ENCODE assay signal across 8 mouse cellular contexts in genomic region chr11:87404876-87405275, GRCm38 (mm10). TPM values are rescaled to one million over a fixed set of nuclear protein-coding genes. Genes with fewer than 3 reads are reported as not detected.
DNase-seq lines count a peak whose midpoint lies in the region; ATAC-seq and TF ChIP-seq lines count a peak whose summit lies in the region.

Gene Rad51c, minus strand, starts transcription at chr11:87404954.
Gene Tex14, plus strand, starts transcription at chr11:87405065.

- WGBS in forebrain, embryonic 10.5 days: 76% methylated on average over 27 of the region's 27 CpGs
- 77% methylated on average over 27 of the region's 27 CpGs for WGBS in intestine, embryonic 16.5 days
- 77% methylated on average over 27 of the region's 27 CpGs for WGBS in midbrain, embryonic 12.5 days

- H3K4me1 ChIP-seq in forebrain, embryonic 10.5 days: peaks cover 13% of the 10 kb centered on the region
- H3K4me1 ChIP-seq in intestine, embryonic 16.5 days (ENCODE audit: control insufficient read depth, insufficient read depth, low read length): no peaks in the 10 kb centered on the region
- H3K4me1 ChIP-seq in midbrain, embryonic 12.5 days: peaks cover 5% of the 10 kb centered on the region; the same call in 1 of the 2 replicates

- peak within 1 kb of the TSS; percentile 78 for H3K9ac ChIP-seq in intestine, embryonic 16.5 days (ENCODE audit: low read depth, low read length)
- H3K9ac ChIP-seq in midbrain, embryonic 12.5 days (replicated peaks): peak within 1 kb of the TSS; percentile 77

- H3K36me3 ChIP-seq in forebrain, embryonic 10.5 days (replicated peaks): peaks cover 23% of the 10 kb centered on the region
- no peaks in the 10 kb centered on the region for H3K36me3 ChIP-seq in intestine, embryonic 16.5 days (ENCODE audit: control insufficient read depth, insufficient read depth, low read length)
- 0 out of 2 replicates have a peak, but pooled peaks cover 4% of the 10 kb centered on the region for H3K36me3 ChIP-seq in midbrain, embryonic 12.5 days

- no peaks in the 10 kb centered on the region for H3K9me3 ChIP-seq in forebrain, embryonic 10.5 days
- H3K9me3 ChIP-seq in intestine, embryonic 16.5 days (ENCODE audit: control insufficient read depth, low read length): no peaks in the 10 kb centered on the region
- H3K9me3 ChIP-seq in midbrain, embryonic 12.5 days: no peaks in the 10 kb centered on the region

- no peak; the same call in 1 of the 2 replicates for ATAC-seq in intestine, embryonic 16.5 days
- ATAC-seq in midbrain, embryonic 12.5 days (ENCODE audit: low FRiP score, low read depth): peak; percentile 50; the same call in 1 of the 2 replicates
- ATAC-seq in inflammation-experienced regulatory T-cells, adult 6 months: no peak

- H3K4me2 ChIP-seq in intestine, embryonic 16.5 days (ENCODE audit: low read depth, low read length): peak within 1 kb of the TSS; percentile 85
- H3K4me2 ChIP-seq in midbrain, embryonic 12.5 days (replicated peaks): peak within 1 kb of the TSS; percentile 71

- peak in 1 of 2 experiments; percentile 31 for DNase-seq in layer of hippocampus, adult 2 months (ENCODE audit: low spot score in 2 of 2)
- no peak for DNase-seq in layer of hippocampus, adult 8-10 months (ENCODE audit: low spot score in 2 of 2)
- DNase-seq in adrenal gland, postnatal 10 days: peak; percentile 24
- no peak for DNase-seq in forebrain, embryonic 10.5 days (ENCODE audit: extremely low spot score, low spot score)
- DNase-seq in thymus, postnatal 4 days: peak; percentile 43

- peak within 1 kb of the TSS; percentile 97 for H3K27ac ChIP-seq in layer of hippocampus, adult 2 months
- peak within 1 kb of the TSS; percentile 96 for H3K27ac ChIP-seq in forebrain, embryonic 10.5 days
- H3K27ac ChIP-seq in intestine, embryonic 16.5 days (ENCODE audit: low read length): peak within 1 kb of the TSS; percentile 92
- peak within 1 kb of the TSS; percentile 90 for H3K27ac ChIP-seq in midbrain, embryonic 12.5 days (replicated peaks)

- TF ChIP-seq CTCF in layer of hippocampus, adult 2 months (conservative IDR thresholded peaks at IDR 0.05): no peak

- peak within 1 kb of the TSS; percentile 59 for H3K4me3 ChIP-seq in layer of hippocampus, adult 2 months
- H3K4me3 ChIP-seq in forebrain, embryonic 10.5 days: peak within 1 kb of the TSS; percentile 72
- peak within 1 kb of the TSS; percentile 68 for H3K4me3 ChIP-seq in intestine, embryonic 16.5 days (ENCODE audit: low read length)
- H3K4me3 ChIP-seq in midbrain, embryonic 12.5 days: peak within 1 kb of the TSS; percentile 65

- no peaks in the 10 kb centered on the region for H3K27me3 ChIP-seq in forebrain, embryonic 10.5 days (ENCODE audit: poor library complexity, severe bottlenecking)
- H3K27me3 ChIP-seq in intestine, embryonic 16.5 days (replicated peaks; ENCODE audit: control insufficient read depth, insufficient read depth, low read length): no peaks in the 10 kb centered on the region
- no peaks in the 10 kb centered on the region for H3K27me3 ChIP-seq in midbrain, embryonic 12.5 days

RNA-seq across cellular contexts. Expression of gene Rad51c, which starts in this region (rescaled TPM):
- 1 to 10 TPM; 4.0 to 4.2 TPM for total RNA-seq in layer of hippocampus, adult 2 months (2021)
- 1 to 10 TPM; 3.0 to 6.7 (median 3.6) TPM for total RNA-seq in layer of hippocampus, adult 8-10 months (2022)
- 1 to 10 TPM; 3.2 to 3.3 TPM for total RNA-seq in adrenal gland, postnatal 10 days (2021)
- polyA plus RNA-seq in forebrain, embryonic 10.5 days (2016; fragmentation: Nextera tagmentation; extraction: Ambion mirVana): 13.3 and 15.1 TPM in 2 replicates
- 4.7 and 5.3 TPM in 2 replicates for polyA plus RNA-seq in intestine, embryonic 16.5 days (2015; fragmentation: Nextera tagmentation; extraction: Ambion mirVana)
- 9.8 and 12.0 TPM in 2 replicates for polyA plus RNA-seq in midbrain, embryonic 12.5 days (2016; fragmentation: Nextera tagmentation; extraction: Ambion mirVana)
- 1 to 10 TPM; 1.6 to 5.3 (median 2.1) TPM for polyA plus RNA-seq in inflammation-experienced regulatory T-cells, adult 6 months (2017; shearing (Covaris generic))

RNA-seq across cellular contexts. Expression of gene Tex14, which starts in this region (rescaled TPM):
- total RNA-seq in layer of hippocampus, adult 2 months (2021): under 1 TPM; 0.20 to 0.26 TPM
- total RNA-seq in layer of hippocampus, adult 8-10 months (2022): 1 to 10 TPM in 1 of 4 experiments, under 1 TPM in 3; 0.08 to 1.2 (median 0.53) TPM
- total RNA-seq in adrenal gland, postnatal 10 days (2021): under 1 TPM; 0.58 to 0.90 TPM
- polyA plus RNA-seq in forebrain, embryonic 10.5 days (2016; fragmentation: Nextera tagmentation; extraction: Ambion mirVana): not detected in 2 replicates
- 0.53 and 0.70 TPM in 2 replicates for polyA plus RNA-seq in intestine, embryonic 16.5 days (2015; fragmentation: Nextera tagmentation; extraction: Ambion mirVana)
- 0.60 TPM in 1 of 2 replicates, not detected in the other for polyA plus RNA-seq in midbrain, embryonic 12.5 days (2016; fragmentation: Nextera tagmentation; extraction: Ambion mirVana)
- under 1 TPM in 2 of 3 experiments, not detected in 1; 0.34 to 0.60 TPM for polyA plus RNA-seq in inflammation-experienced regulatory T-cells, adult 6 months (2017; shearing (Covaris generic))

Comparison
In these comparisons a context has a peak if more than half of its experiments do, and no peak if none do; other contexts are left out.
1. DNase-seq: peak in adrenal gland, postnatal 10 days (single experiment) and thymus, postnatal 4 days (single experiment); none in layer of hippocampus, adult 8-10 months (0 of 2) and forebrain, embryonic 10.5 days (single experiment).
2. Peak in every context shown above with its lines, with median percentiles within 50 percentile points of each other: H3K27ac ChIP-seq and H3K4me3 ChIP-seq.